Mouse (Mus musculus) hindbrain, embryonic 14.5 days (tissue): Measurements from ENCODE around the gene Hspb1. TPM values are rescaled to one million over a fixed set of nuclear protein-coding genes. Genes with fewer than 3 reads are reported as not detected.

ENCODE experiments used
- ATAC-seq: fragments of 200-750 bp; cut with Nextera tagmentation; 2 replicates; pipeline ENCODE4 v1.8.0; 2017; ENCODE audit warnings: moderate number of reproducible peaks, mild to moderate bottlenecking, moderate TSS enrichment, moderate library complexity; ENCODE audit not compliant: low FRiP score
- DNase-seq: peaks from one replicate; pipeline ENCODE4 v3.0.0-alpha.2; 2015; ENCODE audit warnings: low spot score
- H3K27ac ChIP-seq: fragments of 300-500 bp; sonication (generic); 2 replicates; pipeline ENCODE4 v1.5.1; 2014; ENCODE audit warnings: mild to moderate bottlenecking, moderate library complexity
- H3K27me3 ChIP-seq: fragments of 300-500 bp; sonication (generic); 2 replicates; pipeline ENCODE4 v1.6.1; 2014; ENCODE audit warnings: mild to moderate bottlenecking, low read length, mixed read lengths; ENCODE audit not compliant: control insufficient read depth, insufficient read depth
- H3K36me3 ChIP-seq: fragments of 300-500 bp; sonication (generic); replicated peaks from 2 replicates; pipeline ENCODE4 v1.6.1; 2014; ENCODE audit not compliant: control insufficient read depth, insufficient read depth
- H3K4me1 ChIP-seq: fragments of 300-500 bp; sonication (generic); replicated peaks from 2 replicates; pipeline ENCODE4 v1.6.1; 2014; ENCODE audit warnings: antibody characterized with exemption, low read length, mixed read lengths; ENCODE audit not compliant: control insufficient read depth, insufficient read depth
- H3K4me2 ChIP-seq: fragments of 300-500 bp; sonication (generic); replicated peaks from 2 replicates; pipeline ENCODE4 v1.6.1; 2014; ENCODE audit warnings: mild to moderate bottlenecking, moderate library complexity
- H3K4me3 ChIP-seq: fragments of 300-500 bp; sonication (generic); replicated peaks from 2 replicates; pipeline ENCODE4 v1.5.1; 2014; ENCODE audit warnings: mild to moderate bottlenecking, low read length
- H3K9ac ChIP-seq: fragments of 300-500 bp; sonication (generic); 2 replicates; pipeline ENCODE4 v1.6.1; 2014
- H3K9me3 ChIP-seq: fragments of 300-500 bp; sonication (generic); 2 replicates; pipeline ENCODE4 v1.6.1; 2016; ENCODE audit warnings: low read length; ENCODE audit not compliant: control insufficient read depth
- WGBS: fragments of 180-500 bp; shearing (Covaris S2); extraction: QIAGEN DNeasy Blood & Tissue Kit; methylation state at CpG from one replicate; pipeline ENCODE4 v1.1.7; 2014; 5-methylcytosine and 5-hydroxymethylcytosine counted together
- polyA plus RNA-seq: library from polyadenylated mRNA; unstranded; fragments of >200 nt; fragmentation: Nextera tagmentation; extraction: Ambion mirVana; gene quantifications from 2 replicates; pipeline ENCODE4 v1.2.1, GENCODE M21; 2014

Gene Hspb1
- polyA plus RNA-seq, 1 experiment from 2014 or later = 10.6 TPM

DNA sequence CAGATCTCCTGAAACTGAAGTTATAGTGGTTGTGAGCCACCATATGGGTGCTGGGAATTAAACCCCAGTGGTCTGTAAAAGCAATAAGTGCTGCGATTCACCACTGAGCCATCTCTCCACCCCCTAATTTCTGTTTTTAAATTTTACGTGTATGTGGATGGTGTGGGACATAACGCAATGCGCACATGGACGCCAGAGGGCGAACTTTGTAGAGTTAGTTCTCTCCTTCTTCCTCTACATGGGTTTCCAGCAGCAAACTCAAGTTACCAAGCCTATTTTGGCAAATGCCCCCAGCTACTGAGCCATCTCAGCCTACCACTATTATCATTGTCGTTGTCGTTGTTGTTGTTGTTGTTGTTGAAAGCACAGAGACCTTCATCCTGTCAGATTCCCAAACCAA, 10.5 kb upstream of the Hspb1 start:
- no peaks in the 10 kb centered on the region for H3K9me3 ChIP-seq
- H3K4me2 ChIP-seq = peak overlapping the region; percentile 46
- DNase-seq (peak; percentile 69), ATAC-seq (no peak)
- peaks cover 8% of the 10 kb centered on the region for H3K36me3 ChIP-seq
- peak overlapping the region; percentile 21 for H3K4me3 ChIP-seq
- H3K9ac ChIP-seq = peak overlapping the region; percentile 32; the same call in 1 of the 2 replicates
- H3K4me1 ChIP-seq = peaks cover 16% of the 10 kb centered on the region
- H3K27me3 ChIP-seq = no peaks in the 10 kb centered on the region
- 24% methylated on average over 8 of the region's 8 CpGs for WGBS
- H3K27ac ChIP-seq = no peak overlapping the region

DNA sequence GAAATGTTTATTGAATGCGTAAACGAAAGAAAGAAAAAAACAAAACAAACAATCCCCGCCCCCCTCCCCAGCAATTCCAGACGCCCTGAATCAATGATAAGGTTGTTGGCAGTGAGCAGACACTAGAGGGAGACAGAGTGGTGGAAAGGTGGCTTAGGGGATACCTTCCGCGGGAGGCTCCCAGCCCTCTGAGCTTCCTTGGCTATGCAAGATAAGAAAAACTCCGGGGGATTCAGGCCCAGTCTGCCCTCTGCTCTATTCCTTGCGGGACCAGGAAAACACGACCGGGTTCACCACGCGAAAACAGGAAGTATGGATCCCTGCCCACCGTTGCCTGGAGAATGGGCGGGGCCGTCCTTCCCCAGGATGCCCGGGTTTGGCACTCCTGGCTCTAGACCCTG, 9.9 kb upstream of the Hspb1 start:
- Histone ChIP-seq H3K4me3 (peak overlapping the region; percentile 21), H3K27ac (no peak overlapping the region), H3K9ac (peak overlapping the region; percentile 32; the same call in 1 of the 2 replicates), H3K27me3 (no peaks in the 10 kb centered on the region), H3K36me3 (peaks cover 8% of the 10 kb centered on the region), H3K9me3 (no peaks in the 10 kb centered on the region), H3K4me2 (peak overlapping the region; percentile 46), H3K4me1 (peaks cover 16% of the 10 kb centered on the region)
- ATAC-seq (0 out of 2 replicates have a peak, but pooled peaks have one; percentile 31), DNase-seq (peak; percentile 77)
- 2% methylated on average over 16 of the region's 16 CpGs for WGBS

DNA sequence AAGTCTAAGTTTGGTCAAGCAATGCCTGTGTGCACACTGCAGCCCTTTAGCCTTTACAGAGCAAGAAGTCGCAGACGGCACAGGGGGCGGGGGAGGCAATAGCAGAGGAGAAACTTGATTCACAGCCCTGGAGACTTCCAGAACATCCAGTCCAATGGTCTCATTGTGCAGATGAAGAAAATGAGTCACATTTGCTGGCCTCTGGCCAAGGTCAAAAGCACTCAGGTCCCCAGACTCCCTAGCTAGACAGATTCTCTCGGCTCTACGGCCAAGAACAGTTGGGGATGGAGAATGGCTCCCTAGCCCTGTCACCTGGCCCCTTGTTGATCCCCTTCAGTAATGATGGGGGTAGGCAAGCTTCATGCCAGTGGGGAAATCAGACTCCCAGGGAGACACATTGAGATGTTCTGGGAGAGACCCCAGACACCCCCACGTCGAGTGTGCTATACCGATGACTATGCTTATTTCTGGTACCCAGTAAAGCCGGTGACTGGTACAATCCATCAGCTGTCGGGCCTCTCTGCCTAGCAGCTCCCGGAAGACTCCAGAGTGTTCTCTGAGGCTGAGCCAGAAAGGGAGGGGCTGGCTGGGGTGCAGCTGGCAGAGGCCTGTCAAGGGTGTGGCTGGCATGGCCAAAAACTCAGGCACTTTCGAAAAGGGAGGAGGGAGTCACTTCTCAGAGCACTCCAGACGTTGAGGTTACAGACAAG, 8.1 kb upstream of the Hspb1 start:
- Histone ChIP-seq H3K4me2 (no peak overlapping the region), H3K9me3 (no peaks in the 10 kb centered on the region), H3K27ac (no peak overlapping the region), H3K36me3 (no peaks in the 10 kb centered on the region), H3K4me1 (peaks cover 16% of the 10 kb centered on the region), H3K9ac (no peak overlapping the region), H3K27me3 (no peaks in the 10 kb centered on the region), H3K4me3 (no peak overlapping the region)
- ATAC-seq (peak; percentile 53; the same call in 1 of the 2 replicates), DNase-seq (no peak)
- 40% methylated on average over 13 of the region's 13 CpGs for WGBS

DNA sequence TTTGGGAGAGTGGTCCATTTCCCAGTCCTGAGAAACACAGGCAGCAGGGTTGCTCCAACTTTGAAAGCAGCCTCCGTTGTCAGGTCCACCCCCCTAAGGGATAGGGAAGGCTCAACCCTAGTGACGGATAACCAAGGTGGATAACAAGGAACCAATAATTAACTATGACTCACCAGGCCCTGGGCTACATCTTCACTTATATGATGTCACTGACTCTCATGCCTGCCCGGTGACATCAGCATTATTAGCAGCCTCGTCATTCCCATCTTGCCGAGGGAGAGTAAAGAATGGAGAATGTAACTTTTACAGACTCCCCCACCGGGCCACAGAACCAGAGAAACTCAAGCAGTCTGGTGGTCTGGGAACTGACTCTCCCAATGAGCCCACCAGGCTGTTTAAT, 3.1 kb upstream of the Hspb1 start:
- Histone ChIP-seq H3K4me3 (no peak overlapping the region), H3K4me1 (peaks cover 5% of the 10 kb centered on the region), H3K27ac (no peak overlapping the region), H3K36me3 (no peaks in the 10 kb centered on the region), H3K4me2 (no peak overlapping the region), H3K27me3 (peaks cover 21% of the 10 kb centered on the region), H3K9me3 (no peaks in the 10 kb centered on the region), H3K9ac (no peak overlapping the region)
- WGBS = 77% methylated on average over 6 of the region's 6 CpGs
- ATAC-seq (no peak), DNase-seq (no peak)

DNA sequence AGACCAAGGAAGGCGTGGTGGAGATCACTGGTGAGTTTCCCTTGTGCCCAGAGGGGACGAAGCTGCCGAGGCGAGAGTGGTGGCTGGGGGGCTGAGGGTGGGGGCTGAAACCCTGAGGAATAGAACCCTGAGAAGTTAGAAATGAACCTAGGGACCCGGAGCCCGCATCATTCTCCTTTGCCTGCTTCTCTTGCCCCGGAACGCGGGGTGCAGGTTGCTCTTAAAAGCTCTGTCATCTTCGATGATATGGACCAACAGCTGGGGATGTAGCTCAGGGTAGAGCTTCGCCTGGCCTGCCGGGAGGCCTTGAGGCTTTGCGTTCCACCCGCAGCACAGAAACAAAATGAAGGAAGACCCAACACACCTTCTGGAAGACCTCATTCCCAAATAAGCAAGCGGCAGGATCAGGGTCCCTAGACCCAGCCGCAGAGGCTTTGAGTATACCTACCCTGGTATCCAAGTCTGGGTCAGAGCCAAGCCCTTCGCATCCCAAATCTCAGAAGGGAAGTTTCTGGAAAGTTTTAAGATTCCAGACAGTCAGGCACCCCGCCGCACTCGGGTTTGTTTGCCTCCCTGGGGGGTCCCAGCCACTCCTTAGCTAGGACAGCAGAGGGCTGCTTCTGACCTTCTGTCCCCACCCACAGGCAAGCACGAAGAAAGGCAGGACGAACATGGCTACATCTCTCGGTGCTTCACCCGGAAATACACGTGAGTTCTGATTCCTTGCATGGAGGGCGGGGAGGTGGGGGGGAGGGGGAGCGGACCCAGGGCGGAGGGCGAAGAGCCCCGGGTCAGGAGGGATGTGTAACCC, 891 bp downstream of the Hspb1 start:
- Histone ChIP-seq H3K4me3 (peak overlapping the region; percentile 7; the same call in 1 of the 2 replicates), H3K36me3 (no peaks in the 10 kb centered on the region), H3K9ac (no peak overlapping the region), H3K27me3 (peaks cover 43% of the 10 kb centered on the region), H3K4me2 (peak overlapping the region; percentile 30), H3K9me3 (no peaks in the 10 kb centered on the region), H3K27ac (no peak overlapping the region), H3K4me1 (no peaks in the 10 kb centered on the region; the same call in 1 of the 2 replicates)
- 8% methylated on average over 30 of the region's 30 CpGs for WGBS
- ATAC-seq (no peak), DNase-seq (no peak)

DNA sequence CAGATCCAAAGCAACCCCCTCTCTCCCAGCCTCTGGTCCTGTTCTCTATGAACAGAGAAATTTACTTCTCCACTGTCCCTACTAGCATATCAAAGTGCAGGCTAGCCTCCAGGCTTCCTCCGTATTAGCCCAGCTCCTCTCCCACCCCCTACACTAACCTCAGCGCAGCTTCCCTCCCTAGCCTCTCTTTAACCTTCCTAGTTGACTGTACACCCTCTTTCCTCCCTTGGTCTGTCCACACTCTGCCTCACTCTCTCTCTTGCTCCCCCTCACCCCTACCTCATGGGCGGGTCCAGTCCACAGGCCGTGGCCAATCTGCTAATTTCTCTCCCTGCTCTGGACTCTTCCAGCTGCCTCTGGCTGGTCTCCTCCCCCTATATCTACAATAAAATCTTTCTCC, 2.6 kb downstream of the Hspb1 start:
- Histone ChIP-seq H3K4me2 (no peak overlapping the region), H3K36me3 (no peaks in the 10 kb centered on the region), H3K4me3 (no peak overlapping the region), H3K9me3 (no peaks in the 10 kb centered on the region), H3K9ac (no peak overlapping the region), H3K4me1 (no peaks in the 10 kb centered on the region; the same call in 1 of the 2 replicates), H3K27ac (no peak overlapping the region), H3K27me3 (peaks cover 43% of the 10 kb centered on the region)
- ATAC-seq = no peak
- DNase-seq = no peak
- WGBS = 51% methylated on average over 4 of the region's 4 CpGs

DNA sequence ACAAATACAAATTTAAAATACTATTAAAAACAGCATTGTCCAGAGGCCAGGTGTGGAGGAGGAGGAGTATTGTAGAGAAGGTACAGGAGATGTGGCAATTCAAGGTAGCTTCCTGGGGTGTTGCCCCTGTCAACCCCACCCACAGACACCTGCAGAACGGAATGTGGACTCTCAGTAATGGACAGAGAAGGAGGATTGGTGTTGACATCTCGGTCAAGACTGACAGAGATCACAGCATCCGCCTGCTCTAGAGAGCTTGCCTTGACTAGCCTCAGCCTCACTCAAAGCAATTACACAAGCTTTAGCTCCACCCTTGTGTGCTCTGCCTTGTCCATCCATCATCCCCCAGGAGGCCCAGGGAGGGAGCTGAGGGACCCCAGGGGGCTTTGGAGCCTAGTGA, 3.2 kb downstream of the Hspb1 start:
- H3K36me3 ChIP-seq = no peaks in the 10 kb centered on the region
- peaks cover 39% of the 10 kb centered on the region for H3K27me3 ChIP-seq
- H3K9me3 ChIP-seq = no peaks in the 10 kb centered on the region
- ATAC-seq = no peak
- H3K9ac ChIP-seq = no peak overlapping the region
- H3K4me1 ChIP-seq = no peaks in the 10 kb centered on the region; the same call in 1 of the 2 replicates
- no peak overlapping the region for H3K4me2 ChIP-seq
- H3K27ac ChIP-seq = no peak overlapping the region
- DNase-seq = no peak
- H3K4me3 ChIP-seq = no peak overlapping the region
- 64% methylated on average over 3 of the region's 3 CpGs for WGBS

DNA sequence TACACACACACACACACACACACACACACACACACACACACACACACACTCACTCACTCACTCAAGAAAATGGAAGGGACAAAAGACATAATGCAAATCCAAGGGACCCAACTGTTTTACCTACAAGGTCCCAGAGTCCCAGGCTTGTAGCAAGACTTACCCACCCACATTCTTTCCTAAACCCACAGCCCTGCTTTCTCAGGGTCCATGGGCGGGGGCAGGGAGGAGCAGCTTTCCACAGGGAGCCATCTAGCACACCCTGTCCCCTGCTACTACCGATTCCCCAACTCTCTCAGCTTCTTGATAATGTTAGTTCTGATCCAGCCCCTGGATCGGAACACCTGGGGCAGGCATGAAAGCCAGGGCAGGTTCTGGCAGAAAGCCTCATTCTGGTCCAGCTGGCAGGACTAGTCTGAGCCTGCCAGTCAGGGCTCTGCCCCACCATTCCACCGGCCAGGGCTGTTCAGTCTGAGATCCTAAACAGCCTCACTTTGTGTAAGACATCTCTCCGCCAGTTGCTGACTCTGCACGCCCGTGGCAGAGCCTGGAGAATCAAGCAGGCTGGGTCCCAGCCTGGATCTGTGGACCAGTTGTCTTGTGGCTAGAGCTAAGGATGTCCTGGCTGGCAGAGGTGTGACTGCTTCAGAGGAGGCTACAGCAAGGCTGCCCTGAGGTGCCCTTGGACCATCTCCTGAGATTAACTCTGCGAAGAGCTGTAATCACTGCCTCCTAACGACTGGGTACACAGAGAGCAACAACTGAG, 5.1 kb downstream of the Hspb1 start:
- ATAC-seq (no peak), DNase-seq (no peak)
- no peak overlapping the region for H3K4me3 ChIP-seq
- no peak overlapping the region for H3K4me2 ChIP-seq
- peaks cover 32% of the 10 kb centered on the region for H3K27me3 ChIP-seq
- H3K4me1 ChIP-seq = no peaks in the 10 kb centered on the region; the same call in 1 of the 2 replicates
- no peaks in the 10 kb centered on the region for H3K36me3 ChIP-seq
- H3K27ac ChIP-seq = no peak overlapping the region
- H3K9ac ChIP-seq = no peak overlapping the region
- 56% methylated on average over 9 of the region's 9 CpGs for WGBS
- no peaks in the 10 kb centered on the region for H3K9me3 ChIP-seq

DNA sequence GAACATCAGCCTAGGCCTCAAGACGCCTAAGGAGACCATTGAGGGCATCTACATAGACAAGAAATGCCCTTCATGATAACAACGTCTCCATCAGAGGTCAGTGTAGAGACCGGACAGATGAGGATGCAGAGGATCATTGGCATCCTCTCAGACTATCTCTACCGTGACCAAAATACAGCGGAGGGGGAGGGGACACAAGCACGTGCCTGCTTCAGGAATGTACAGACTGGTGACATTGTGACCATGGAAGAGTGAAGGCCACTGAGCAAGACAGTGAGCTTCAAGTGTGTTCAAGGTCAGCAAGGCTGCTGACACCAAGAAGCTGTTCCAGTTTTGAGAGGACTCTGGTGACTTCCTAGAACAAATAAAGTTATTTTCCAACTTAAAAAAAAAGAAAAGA, 7.2 kb downstream of the Hspb1 start:
- 74% methylated on average over 6 of the region's 6 CpGs for WGBS
- ATAC-seq (no peak), DNase-seq (no peak)
- Histone ChIP-seq H3K4me1 (no peaks in the 10 kb centered on the region), H3K4me2 (no peak overlapping the region), H3K27ac (no peak overlapping the region), H3K27me3 (peaks cover 20% of the 10 kb centered on the region), H3K36me3 (no peaks in the 10 kb centered on the region), H3K4me3 (no peak overlapping the region), H3K9me3 (no peaks in the 10 kb centered on the region), H3K9ac (no peak overlapping the region)
